Mouse (Mus musculus): ENCODE results near the gene Nxpe2. TPM values are rescaled to one million over a fixed set of nuclear protein-coding genes. Genes with fewer than 3 reads are reported as not detected.

The Nxpe2 gene
- polyA plus RNA-seq, 1 experiment = not detected

GRCm38 (mm10) chr9:48354122-48354521 is 868 bp upstream of the Nxpe2 start:
- TF ChIP-seq POLR2A (IDR thresholded peaks at IDR 0.05; ENCODE audit: low read depth, low read length) (no peak), CTCF (IDR thresholded peaks at IDR 0.05; ENCODE audit: borderline replicate concordance, insufficient read depth, low read length) (no peak)
- no peak overlapping the region for H3K27ac ChIP-seq (ENCODE audit: insufficient read depth, low read length)
- H3K4me1 ChIP-seq (ENCODE audit: control insufficient read depth, insufficient read depth, low read length) = no peaks in the 10 kb centered on the region
- H3K4me3 ChIP-seq (ENCODE audit: insufficient read depth, low read length) = no peak overlapping the region

- TF ChIP-seq POLR2A (IDR thresholded peaks at IDR 0.05; ENCODE audit: low read depth, low read length) (no peak), CTCF (IDR thresholded peaks at IDR 0.05; ENCODE audit: borderline replicate concordance, insufficient read depth, low read length) (no peak)
- no peaks in the 10 kb centered on the region for H3K4me1 ChIP-seq (ENCODE audit: control insufficient read depth, insufficient read depth, low read length)
- H3K4me3 ChIP-seq (ENCODE audit: insufficient read depth, low read length) = no peak overlapping the region
- H3K27ac ChIP-seq (ENCODE audit: insufficient read depth, low read length) = no peak overlapping the region
Observed at GRCm38 (mm10) chr9:48345866-48346265, 7.4 kb downstream of the Nxpe2 start.

- Histone ChIP-seq H3K4me3 (ENCODE audit: insufficient read depth, low read length) (no peak overlapping the region), H3K4me1 (ENCODE audit: control insufficient read depth, insufficient read depth, low read length) (no peaks in the 10 kb centered on the region), H3K27ac (ENCODE audit: insufficient read depth, low read length) (no peak overlapping the region)
- no peak for TF ChIP-seq CTCF (IDR thresholded peaks at IDR 0.05; ENCODE audit: borderline replicate concordance, insufficient read depth, low read length)
- no peak for TF ChIP-seq POLR2A (IDR thresholded peaks at IDR 0.05; ENCODE audit: low read depth, low read length)
Observed at GRCm38 (mm10) chr9:48345456-48345855, 7.8 kb downstream of the Nxpe2 start.

- no peak for TF ChIP-seq POLR2A (IDR thresholded peaks at IDR 0.05; ENCODE audit: low read depth, low read length)
- no peak for TF ChIP-seq CTCF (IDR thresholded peaks at IDR 0.05; ENCODE audit: borderline replicate concordance, insufficient read depth, low read length)
- no peak overlapping the region for H3K27ac ChIP-seq (ENCODE audit: insufficient read depth, low read length)
Observed at GRCm38 (mm10) chr9:48340708-48341380, 12.4 kb downstream of the Nxpe2 start.

GRCm38 (mm10) chr9:48339563-48339962 is 13.7 kb downstream of the Nxpe2 start:
- Histone ChIP-seq H3K4me3 (ENCODE audit: insufficient read depth, low read length) (no peak overlapping the region), H3K27ac (ENCODE audit: insufficient read depth, low read length) (no peak overlapping the region), H3K4me1 (ENCODE audit: control insufficient read depth, insufficient read depth, low read length) (no peaks in the 10 kb centered on the region)
- no peak for TF ChIP-seq CTCF (IDR thresholded peaks at IDR 0.05; ENCODE audit: borderline replicate concordance, insufficient read depth, low read length)
- TF ChIP-seq POLR2A (IDR thresholded peaks at IDR 0.05; ENCODE audit: low read depth, low read length) = no peak

More at GRCm38 (mm10) chr9:48340708-48341380, 12.4 kb downstream of the Nxpe2 start:
- Histone ChIP-seq H3K4me1 (ENCODE audit: control insufficient read depth, insufficient read depth, low read length) (no peaks in the 10 kb centered on the region), H3K4me3 (ENCODE audit: insufficient read depth, low read length) (no peak overlapping the region)

GRCm38 (mm10) chr9:48338783-48339455 is 14.3 kb downstream of the Nxpe2 start:
- Histone ChIP-seq H3K4me1 (ENCODE audit: control insufficient read depth, insufficient read depth, low read length) (no peaks in the 10 kb centered on the region), H3K4me3 (ENCODE audit: insufficient read depth, low read length) (no peak overlapping the region), H3K27ac (ENCODE audit: insufficient read depth, low read length) (no peak overlapping the region)
- no peak for TF ChIP-seq POLR2A (IDR thresholded peaks at IDR 0.05; ENCODE audit: low read depth, low read length)

- H3K27ac ChIP-seq (ENCODE audit: insufficient read depth, low read length) = no peak overlapping the region
- no peaks in the 10 kb centered on the region for H3K4me1 ChIP-seq (ENCODE audit: control insufficient read depth, insufficient read depth, low read length)
- TF ChIP-seq CTCF (IDR thresholded peaks at IDR 0.05; ENCODE audit: borderline replicate concordance, insufficient read depth, low read length) (no peak), POLR2A (IDR thresholded peaks at IDR 0.05; ENCODE audit: low read depth, low read length) (no peak)
- no peak overlapping the region for H3K4me3 ChIP-seq (ENCODE audit: insufficient read depth, low read length)
Observed at GRCm38 (mm10) chr9:48329597-48329996, 23.7 kb downstream of the Nxpe2 start.

GRCm38 (mm10) chr9:48326338-48326737 is 26.9 kb downstream of the Nxpe2 start:
- Histone ChIP-seq H3K4me3 (ENCODE audit: insufficient read depth, low read length) (no peak overlapping the region), H3K27ac (ENCODE audit: insufficient read depth, low read length) (no peak overlapping the region), H3K4me1 (ENCODE audit: control insufficient read depth, insufficient read depth, low read length) (no peaks in the 10 kb centered on the region)
- TF ChIP-seq POLR2A (IDR thresholded peaks at IDR 0.05; ENCODE audit: low read depth, low read length) (no peak), CTCF (IDR thresholded peaks at IDR 0.05; ENCODE audit: borderline replicate concordance, insufficient read depth, low read length) (no peak)

- no peaks in the 10 kb centered on the region for H3K4me1 ChIP-seq (ENCODE audit: control insufficient read depth, insufficient read depth, low read length)
- TF ChIP-seq POLR2A (IDR thresholded peaks at IDR 0.05; ENCODE audit: low read depth, low read length) (no peak), CTCF (IDR thresholded peaks at IDR 0.05; ENCODE audit: borderline replicate concordance, insufficient read depth, low read length) (no peak)
Observed at GRCm38 (mm10) chr9:48315825-48316224, 37.4 kb downstream of the Nxpe2 start.

GRCm38 (mm10) chr9:48314194-48314593 is 39.1 kb downstream of the Nxpe2 start:
- no peak for TF ChIP-seq POLR2A (IDR thresholded peaks at IDR 0.05; ENCODE audit: low read depth, low read length)
- Histone ChIP-seq H3K27ac (ENCODE audit: insufficient read depth, low read length) (no peak overlapping the region), H3K4me3 (ENCODE audit: insufficient read depth, low read length) (no peak overlapping the region), H3K4me1 (ENCODE audit: control insufficient read depth, insufficient read depth, low read length) (no peaks in the 10 kb centered on the region)

More at GRCm38 (mm10) chr9:48315825-48316224, 37.4 kb downstream of the Nxpe2 start:
- H3K27ac ChIP-seq (ENCODE audit: insufficient read depth, low read length) = no peak overlapping the region
- no peak overlapping the region for H3K4me3 ChIP-seq (ENCODE audit: insufficient read depth, low read length)
